Mouse (Mus musculus) forebrain, embryonic 10.5 days (tissue): Measurements from ENCODE around the gene Gm10037. TPM values are rescaled to one million over a fixed set of nuclear protein-coding genes. Genes with fewer than 3 reads are reported as not detected.
"Not testable (repeated sequence)": the region's sequence is repeated elsewhere in the genome, so short reads cannot be mapped to it uniquely, and the experiment has no call there.

Source experiments
- DNase-seq: peaks from one replicate; pipeline ENCODE4 v3.0.0-alpha.2; 2017; ENCODE audit warnings: low spot score; ENCODE audit errors: extremely low spot score
- H3K27ac ChIP-seq: fragments of 300-500 bp; sonication (generic); 2 replicates; pipeline ENCODE4 v1.5.1; 2016; ENCODE audit warnings: mild to moderate bottlenecking
- H3K27me3 ChIP-seq: fragments of 300-500 bp; sonication (generic); 2 replicates; pipeline ENCODE4 v1.6.1; 2016; ENCODE audit warnings: mild to moderate bottlenecking; ENCODE audit not compliant: poor library complexity, severe bottlenecking
- H3K36me3 ChIP-seq: fragments of 300-500 bp; sonication (generic); replicated peaks from 2 replicates; pipeline ENCODE4 v1.6.1; 2016; ENCODE audit warnings: mild to moderate bottlenecking, moderate library complexity
- H3K4me1 ChIP-seq: fragments of 300-500 bp; sonication (generic); 2 replicates; pipeline ENCODE4 v1.6.1; 2016
- H3K4me3 ChIP-seq: fragments of 300-500 bp; sonication (generic); 2 replicates; pipeline ENCODE4 v1.5.1; 2016; ENCODE audit warnings: mild to moderate bottlenecking, moderate library complexity
- H3K9me3 ChIP-seq: fragments of 300-500 bp; sonication (generic); 2 replicates; pipeline ENCODE4 v1.6.1; 2016; ENCODE audit warnings: mild to moderate bottlenecking, moderate library complexity
- WGBS: fragments of 180-500 bp; shearing (Covaris S2); methylation state at CpG from one replicate; pipeline ENCODE4 v1.1.7; 2016; 5-methylcytosine and 5-hydroxymethylcytosine counted together
- polyA plus RNA-seq: library from polyadenylated mRNA; unstranded; fragments of >200 nt; fragmentation: Nextera tagmentation; extraction: Ambion mirVana; gene quantifications from 2 replicates; pipeline ENCODE4 v1.2.1, GENCODE M21; 2016

Gene Gm10037
- polyA plus RNA-seq, result 2.5 and 2.7 TPM in 2 replicates

DNA sequence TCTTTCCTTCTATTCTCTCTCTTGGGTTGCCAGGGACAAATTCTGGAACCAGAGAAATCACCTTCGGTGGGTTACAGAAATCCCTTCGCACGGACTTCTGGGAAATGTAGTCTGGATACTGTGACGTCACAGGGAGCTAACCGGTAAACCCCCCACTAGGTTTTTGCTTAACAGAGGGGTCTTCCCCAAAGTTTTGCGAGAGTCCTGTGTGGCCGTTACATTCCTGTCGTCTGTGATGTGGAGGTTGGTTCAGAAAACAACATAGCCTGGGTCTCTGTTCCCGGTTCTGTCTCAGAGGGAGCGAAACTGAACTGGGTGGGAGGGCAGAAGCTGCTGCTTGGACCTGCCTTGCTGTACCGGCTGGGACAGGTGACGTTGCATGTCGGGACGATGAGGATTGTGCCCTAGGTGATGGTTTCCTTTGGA is at the start of gene Gm10037:
Gene Gm10037, plus strand, starts transcription at position 196 of the 426 bp plus-strand sequence.
- Histone ChIP-seq H3K36me3 (peaks cover 14% of the 10 kb centered on the region), H3K27me3 (no peaks in the 10 kb centered on the region), H3K27ac (peak within 1 kb of the TSS; percentile 82), H3K4me3 (peak within 1 kb of the TSS; percentile 61), H3K4me1 (peaks cover 4% of the 10 kb centered on the region; the same call in 1 of the 2 replicates), H3K9me3 (peaks cover 9% of the 10 kb centered on the region)
- 3% methylated on average over 14 of the region's 14 CpGs for WGBS
- DNase-seq, result peak; percentile 58

DNA sequence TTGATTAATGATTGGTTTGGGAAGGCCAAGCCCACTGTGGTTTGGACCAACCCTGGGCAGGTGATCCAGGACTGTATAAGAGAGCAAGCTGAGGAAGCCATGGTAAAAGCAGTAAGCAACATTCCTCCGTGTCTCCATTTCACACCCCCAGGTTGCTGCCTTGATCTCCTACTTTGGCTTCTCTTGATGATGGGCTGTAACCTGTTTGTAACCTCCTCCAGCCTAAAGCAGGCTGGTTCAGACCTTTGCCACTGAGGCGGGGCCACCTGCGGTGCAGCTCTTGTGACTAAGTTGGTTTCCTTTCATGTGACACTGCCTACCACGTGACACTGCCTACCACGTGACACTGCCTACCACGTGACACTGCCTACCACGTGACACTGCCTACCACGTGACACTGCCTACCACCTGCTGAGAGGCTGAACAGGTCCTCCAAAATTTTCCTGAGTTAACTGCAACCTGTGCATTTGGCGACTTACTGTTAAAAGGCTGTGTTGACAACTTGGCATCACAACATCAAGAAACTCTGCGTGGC is 38.9 kb upstream of the Gm10037 start:
- Histone ChIP-seq H3K36me3 (peaks cover 38% of the 10 kb centered on the region), H3K27ac (no peak overlapping the region), H3K4me1 (no peaks in the 10 kb centered on the region), H3K9me3 (peaks cover 19% of the 10 kb centered on the region; the same call in 1 of the 2 replicates), H3K27me3 (no peaks in the 10 kb centered on the region), H3K4me3 (no peak overlapping the region)
- DNase-seq, result no peak
- 92% methylated on average over 10 of the region's 10 CpGs for WGBS

GRCm38 (mm10) chr13:67798618-67799017 is 32.3 kb upstream of the Gm10037 start:
- H3K9me3 ChIP-seq, result no peaks in the 10 kb centered on the region
- 60% methylated on average over 3 of the region's 3 CpGs for WGBS
- H3K4me3 ChIP-seq, result no peak overlapping the region

DNA sequence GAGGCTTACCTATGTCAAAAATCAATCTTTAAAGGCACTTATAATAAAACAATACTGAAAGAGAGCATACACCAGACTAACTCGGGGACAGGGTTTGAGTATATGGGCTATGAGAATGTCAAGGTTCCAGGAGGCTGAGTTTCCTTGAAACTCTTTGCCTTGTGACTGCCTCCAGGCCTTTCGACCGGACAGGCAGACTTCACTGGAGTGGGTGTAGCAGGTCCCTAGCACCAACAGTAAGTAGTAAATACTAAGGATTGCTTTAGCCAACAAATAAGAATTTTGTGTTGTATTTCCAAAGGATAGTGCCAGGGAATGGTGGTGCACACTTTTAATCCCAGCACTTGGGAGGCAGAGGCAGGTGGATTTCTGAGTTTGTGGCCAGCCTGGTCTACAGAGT is 31.8 kb upstream of the Gm10037 start:
- DNase-seq, H3K27me3 ChIP-seq, H3K27ac ChIP-seq, H3K4me3 ChIP-seq, H3K4me1 ChIP-seq, H3K9me3 ChIP-seq, H3K36me3 ChIP-seq: not testable (repeated sequence)
- 79% methylated on average over 3 of the region's 3 CpGs for WGBS

More at GRCm38 (mm10) chr13:67798618-67799017, 32.3 kb upstream of the Gm10037 start:
- Histone ChIP-seq H3K27ac (no peak overlapping the region), H3K4me1 (no peaks in the 10 kb centered on the region), H3K36me3 (no peaks in the 10 kb centered on the region), H3K27me3 (no peaks in the 10 kb centered on the region)
- no peak for DNase-seq

DNA sequence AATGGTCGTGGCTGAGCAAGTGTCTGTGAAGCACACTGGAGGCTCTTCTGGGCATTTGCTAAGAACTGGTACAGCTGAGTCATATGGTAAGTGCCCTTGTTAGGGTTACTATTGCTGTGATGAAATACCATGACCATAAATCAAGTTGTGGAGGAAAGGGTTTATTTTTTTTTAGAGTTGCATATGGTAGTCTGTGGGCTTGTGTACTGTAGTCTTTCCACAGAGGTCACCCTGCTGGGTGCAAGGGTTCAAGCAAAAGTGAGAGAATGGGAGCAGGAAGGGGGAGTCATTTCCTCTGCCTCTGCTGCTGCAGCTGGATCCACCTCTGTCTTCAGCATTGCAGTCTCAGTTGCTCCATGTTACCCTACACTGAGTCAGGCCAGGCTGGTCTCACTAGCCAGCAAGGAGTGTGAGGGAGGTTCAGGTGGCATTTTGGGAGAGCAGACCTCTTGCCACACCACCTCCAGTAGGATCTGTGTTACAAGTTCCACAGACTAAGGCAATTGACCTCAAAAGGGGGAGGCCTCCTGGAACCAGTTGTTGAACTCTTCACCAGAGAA is 19.2 kb upstream of the Gm10037 start:
- H3K36me3 ChIP-seq, result peaks cover 10% of the 10 kb centered on the region
- no peak overlapping the region for H3K4me3 ChIP-seq
- 75% methylated on average over 1 of the region's 1 CpGs for WGBS
- peaks cover 3% of the 10 kb centered on the region for H3K4me1 ChIP-seq
- DNase-seq, result no peak
- no peaks in the 10 kb centered on the region for H3K27me3 ChIP-seq
- H3K27ac ChIP-seq, result no peak overlapping the region
- H3K9me3 ChIP-seq, result peaks cover 4% of the 10 kb centered on the region; the same call in 1 of the 2 replicates

DNA sequence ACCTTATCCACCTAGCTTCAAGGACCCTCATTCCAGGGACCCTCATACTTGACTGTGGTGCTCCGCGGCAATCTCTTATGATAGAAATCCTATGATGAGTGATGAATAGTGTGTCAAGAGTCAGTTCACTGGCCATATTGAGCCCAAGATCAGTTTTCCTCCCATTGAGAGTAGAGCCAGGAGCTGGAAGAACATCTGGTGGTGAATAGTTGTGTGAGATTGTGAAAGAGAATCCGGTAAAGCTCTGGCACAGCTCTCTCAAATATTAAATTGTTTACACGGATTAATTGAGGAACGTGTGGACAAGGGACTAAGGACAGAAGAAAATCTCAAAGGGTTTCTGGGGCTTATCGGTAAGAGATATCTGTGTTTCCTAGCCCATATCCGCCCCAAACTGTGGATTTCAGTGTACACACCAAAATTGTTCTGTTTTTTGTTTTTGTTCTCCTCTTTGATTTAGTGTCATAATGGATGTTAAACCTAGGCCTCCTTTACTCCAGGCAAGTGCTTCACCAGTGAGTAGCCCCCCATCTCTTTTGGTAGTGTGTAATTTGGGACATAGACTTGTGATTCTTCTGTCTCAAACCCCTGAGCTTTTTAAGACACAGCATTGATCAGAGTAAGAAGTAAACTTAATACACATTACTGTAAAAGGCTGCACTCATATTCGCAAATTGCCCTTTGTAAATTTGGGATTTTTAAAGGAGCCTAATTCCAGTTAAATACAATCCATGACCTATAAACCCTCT is 17.8 kb upstream of the Gm10037 start:
- Histone ChIP-seq H3K27me3 (no peaks in the 10 kb centered on the region), H3K9me3 (peaks cover 10% of the 10 kb centered on the region; the same call in 1 of the 2 replicates), H3K4me1 (peaks cover 3% of the 10 kb centered on the region), H3K4me3 (peak overlapping the region; percentile 86), H3K36me3 (peaks cover 17% of the 10 kb centered on the region), H3K27ac (peak overlapping the region; percentile 90; the same call in 1 of the 2 replicates)
- DNase-seq, result no peak
- WGBS, result 77% methylated on average over 8 of the region's 8 CpGs

- Histone ChIP-seq H3K9me3 (peaks cover 14% of the 10 kb centered on the region; the same call in 1 of the 2 replicates), H3K4me3 (peak within 1 kb of the TSS; percentile 86), H3K4me1 (peaks cover 3% of the 10 kb centered on the region), H3K36me3 (peaks cover 25% of the 10 kb centered on the region), H3K27ac (peak within 1 kb of the TSS; percentile 90), H3K27me3 (no peaks in the 10 kb centered on the region)
- WGBS, result 5% methylated on average over 31 of the region's 31 CpGs
- DNase-seq, result peak; percentile 78
Measured at GRCm38 (mm10) chr13:67813710-67814660, 16.9 kb upstream of the Gm10037 start, which contains the start of gene Zfp273. Zfp273 (plus strand) TSS chr13:67813740.

DNA sequence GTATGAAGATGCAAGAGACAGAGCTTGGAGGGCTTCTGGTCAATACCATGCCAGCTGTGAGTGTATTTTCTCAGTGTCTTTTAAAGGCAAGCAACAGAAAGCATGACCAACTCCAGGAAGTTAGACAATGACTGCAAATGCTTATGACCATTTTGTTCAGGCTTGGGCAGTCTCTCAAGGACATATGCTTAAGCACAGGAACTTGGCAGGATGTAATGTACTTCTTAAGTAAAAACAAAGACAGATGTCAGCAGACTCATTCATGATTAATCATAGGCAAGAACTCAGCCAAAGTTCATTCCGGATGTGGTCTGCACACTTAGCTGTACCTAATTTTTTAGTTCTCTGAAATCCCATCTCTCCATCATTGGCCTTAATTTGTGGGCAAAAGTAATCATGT is 12.3 kb upstream of the Gm10037 start:
- Histone ChIP-seq H3K27me3 (no peaks in the 10 kb centered on the region), H3K36me3 (peaks cover 51% of the 10 kb centered on the region), H3K9me3 (peaks cover 26% of the 10 kb centered on the region; the same call in 1 of the 2 replicates), H3K27ac (no peak overlapping the region), H3K4me1 (peaks cover 3% of the 10 kb centered on the region), H3K4me3 (no peak overlapping the region)
- no peak for DNase-seq
- 89% methylated on average over 1 of the region's 1 CpGs for WGBS

- not testable (repeated sequence) for H3K9me3 ChIP-seq, H3K4me1 ChIP-seq, H3K36me3 ChIP-seq, DNase-seq, H3K4me3 ChIP-seq, H3K27me3 ChIP-seq, H3K27ac ChIP-seq
Measured at GRCm38 (mm10) chr13:67833137-67833536, 2.2 kb downstream of the Gm10037 start.

GRCm38 (mm10) chr13:67843775-67844118 is 12.8 kb downstream of the Gm10037 start:
- 45% methylated on average over 6 of the region's 6 CpGs for WGBS
- peak overlapping the region; percentile 80 for H3K27ac ChIP-seq
- H3K36me3 ChIP-seq, result no peaks in the 10 kb centered on the region
- peaks cover 14% of the 10 kb centered on the region for H3K4me1 ChIP-seq
- no peak for DNase-seq
- H3K4me3 ChIP-seq, result peak overlapping the region; percentile 50
- no peaks in the 10 kb centered on the region for H3K27me3 ChIP-seq
- H3K9me3 ChIP-seq, result no peaks in the 10 kb centered on the region

DNA sequence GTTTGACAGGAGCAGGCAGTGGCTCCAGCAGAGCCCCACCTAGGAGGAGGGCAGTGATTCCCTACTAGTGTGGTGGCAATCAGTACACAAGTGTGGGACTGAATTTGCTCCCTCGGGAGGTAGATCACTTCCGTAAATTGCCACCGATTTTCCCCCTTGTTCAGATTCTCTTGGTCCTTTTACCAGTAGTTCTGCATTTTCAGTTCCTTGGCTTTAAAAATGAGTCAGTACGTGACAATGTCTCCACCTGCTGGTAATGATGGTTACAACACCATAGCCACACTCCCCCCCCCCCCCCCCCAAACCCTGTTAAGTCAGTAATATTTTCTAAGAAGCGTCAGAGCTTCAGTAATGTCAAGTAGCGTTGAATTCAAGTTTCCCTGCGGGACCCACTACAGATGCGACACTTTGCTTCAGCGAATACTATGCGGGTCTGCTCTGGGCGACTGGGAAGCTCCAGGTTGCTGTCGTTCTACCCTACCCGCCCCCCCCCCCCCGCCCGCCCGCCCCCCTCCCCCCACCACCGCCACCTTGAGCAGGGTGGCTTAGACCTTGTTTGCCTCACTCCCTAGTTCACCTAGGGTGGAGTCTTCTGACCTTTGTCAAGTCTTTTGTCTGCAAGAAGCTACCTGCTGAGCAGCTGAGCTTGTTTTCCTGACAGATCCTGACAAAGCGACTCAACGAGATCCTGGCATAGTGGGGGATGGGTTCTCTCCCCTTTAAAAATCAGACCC is 13.4 kb downstream of the Gm10037 start:
- Histone ChIP-seq H3K4me1 (peaks cover 14% of the 10 kb centered on the region), H3K4me3 (peak overlapping the region; percentile 50), H3K27ac (peak overlapping the region; percentile 80), H3K27me3 (no peaks in the 10 kb centered on the region), H3K36me3 (no peaks in the 10 kb centered on the region), H3K9me3 (no peaks in the 10 kb centered on the region)
- WGBS, result 2% methylated on average over 13 of the region's 19 CpGs
- peak; percentile 61 for DNase-seq

DNA sequence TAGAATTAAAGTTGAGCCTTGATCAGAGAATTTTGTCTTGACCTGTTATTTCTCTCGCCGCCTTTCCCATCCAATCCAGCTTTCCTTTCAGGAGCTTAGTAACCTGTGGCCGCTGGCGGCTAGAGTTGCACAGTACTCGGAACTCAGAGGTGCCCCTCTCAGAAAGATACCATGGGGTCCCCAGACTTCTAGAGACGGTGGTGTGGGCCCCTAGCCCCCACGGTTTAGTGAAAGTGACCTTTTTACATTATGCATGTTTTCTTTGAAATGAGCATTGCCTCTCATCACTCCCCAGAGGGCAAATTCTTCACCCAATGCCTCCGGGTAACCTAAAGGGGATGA is 13.9 kb downstream of the Gm10037 start:
- no peaks in the 10 kb centered on the region for H3K9me3 ChIP-seq
- no peaks in the 10 kb centered on the region for H3K36me3 ChIP-seq
- H3K27ac ChIP-seq, result peak overlapping the region; percentile 71
- H3K27me3 ChIP-seq, result no peaks in the 10 kb centered on the region
- WGBS, result 15% methylated on average over 8 of the region's 8 CpGs
- no peak for DNase-seq
- H3K4me1 ChIP-seq, result peaks cover 14% of the 10 kb centered on the region
- H3K4me3 ChIP-seq, result peak overlapping the region; percentile 50
